Mouse (Mus musculus): Measurements from ENCODE around the gene Tmem101.

Tmem101 gene

GRCm38 (mm10) chr11:102147213-102147989 is 8.8 kb downstream of the Tmem101 start:
- DNase-seq, result no peak

- DNase-seq, result no peak
These were observed 9.7 kb downstream of the Tmem101 start for GRCm38 (mm10) chr11:102146531-102146930.

GRCm38 (mm10) chr11:102146005-102146404 is 10.2 kb downstream of the Tmem101 start:
- no peak for DNase-seq

GRCm38 (mm10) chr11:102145471-102146001 is 10.7 kb downstream of the Tmem101 start, which contains the start of gene Nags:
Gene Nags (plus strand): TSS chr11:102145513.
- DNase-seq, result no peak

GRCm38 (mm10) chr11:102144957-102145470 is 11.2 kb downstream of the Tmem101 start:
- no peak for DNase-seq

- DNase-seq, result no peak
These were observed 13.8 kb downstream of the Tmem101 start for GRCm38 (mm10) chr11:102142355-102142754.

- peak; percentile 57 for DNase-seq
These were observed 15.7 kb downstream of the Tmem101 start for GRCm38 (mm10) chr11:102140508-102140907.

GRCm38 (mm10) chr11:102138447-102138740 is 17.8 kb downstream of the Tmem101 start:
- peak; percentile 50 for DNase-seq

- DNase-seq, result no peak
These were observed 18.4 kb downstream of the Tmem101 start for GRCm38 (mm10) chr11:102137625-102138446.

GRCm38 (mm10) chr11:102134516-102134915 is 21.7 kb downstream of the Tmem101 start:
- DNase-seq, result no peak

- DNase-seq, result no peak
These were observed 38.8 kb downstream of the Tmem101 start for GRCm38 (mm10) chr11:102117386-102117785.

GRCm38 (mm10) chr11:102116241-102116640 is 40.0 kb downstream of the Tmem101 start:
- DNase-seq, result no peak

- DNase-seq, result no peak
These were observed 44.6 kb downstream of the Tmem101 start for GRCm38 (mm10) chr11:102111576-102111975.

GRCm38 (mm10) chr11:102107732-102108131 is 48.5 kb downstream of the Tmem101 start, which contains the start of gene Pyy:
Gene Pyy (minus strand): TSS chr11:102107832.
- no peak for DNase-seq

GRCm38 (mm10) chr11:102106911-102107310 is 49.3 kb downstream of the Tmem101 start:
- no peak for DNase-seq
